Mouse (Mus musculus): ENCODE data around the gene Kcnj11.

DNA sequence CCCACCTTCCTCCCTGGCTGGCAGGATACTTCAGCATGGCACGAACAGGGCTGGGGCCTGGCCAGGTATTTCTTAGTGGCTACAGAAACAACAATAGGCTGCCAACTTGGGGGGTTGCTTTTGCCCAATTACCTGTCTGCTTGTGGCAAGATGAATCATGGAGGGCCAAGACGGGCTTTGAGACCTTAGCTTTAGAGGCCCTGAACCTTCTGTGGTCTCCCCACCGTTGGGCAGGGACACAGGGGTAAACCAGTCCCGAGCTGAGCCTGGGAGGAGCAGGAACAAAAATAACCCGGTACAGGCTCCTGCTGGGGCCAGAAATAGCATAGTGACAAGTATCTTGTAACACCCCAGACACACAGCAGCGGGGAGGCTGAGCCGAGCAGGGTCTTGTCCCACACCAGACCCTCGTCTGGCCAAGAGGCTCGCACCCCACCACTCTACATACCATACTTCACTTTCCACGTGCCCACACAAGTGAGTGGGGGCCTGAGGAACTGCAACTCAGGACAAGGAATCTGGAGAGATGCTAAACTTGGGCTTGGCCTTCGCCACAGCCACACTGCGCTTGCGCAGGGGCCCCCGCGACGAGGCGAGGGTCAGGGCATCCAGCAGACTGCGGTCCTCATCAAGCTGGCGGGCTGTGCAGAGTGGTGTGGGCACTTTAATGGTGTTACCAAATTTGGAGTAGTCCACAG is 2.2 kb downstream of the Kcnj11 start:
- TF ChIP-seq CTCF (IDR thresholded peaks at IDR 0.05 in 2 of 3, conservative IDR thresholded peaks at IDR 0.05 in 1 of 3; ENCODE audit: control insufficient read depth in 1 of 3, insufficient read depth in 1 of 3, low read depth in 2 of 3, low read length in 3 of 3, poor library complexity in 1 of 3, severe bottlenecking in 1 of 3) (no peak), SMC3 (IDR thresholded peaks at IDR 0.05; ENCODE audit: low read depth, low read length) (no peak), CHD2 (IDR thresholded peaks at IDR 0.05; ENCODE audit: low read length) (no peak), MAFK (IDR thresholded peaks at IDR 0.05; ENCODE audit: borderline replicate concordance, low read depth, low read length) (no peak), HCFC1 (IDR thresholded peaks at IDR 0.05; ENCODE audit: low read depth, low read length) (no peak), POLR2A (IDR thresholded peaks at IDR 0.05; ENCODE audit: control insufficient read depth in 1 of 2, insufficient read depth in 1 of 2, low read depth in 1 of 2, low read length in 2 of 2, poor library complexity in 1 of 2) (no peak), CHD1 (IDR thresholded peaks at IDR 0.05; ENCODE audit: low read depth, low read length) (no peak), ZMIZ1 (IDR thresholded peaks at IDR 0.05; ENCODE audit: low read depth, low read length) (no peak), RCOR1 (IDR thresholded peaks at IDR 0.05; ENCODE audit: low read depth, low read length) (no peak), RAD21 (IDR thresholded peaks at IDR 0.05; ENCODE audit: low read depth, low read length) (no peak), E2F4 (IDR thresholded peaks at IDR 0.05; ENCODE audit: borderline replicate concordance, low read depth, low read length) (no peak), ELF1 (IDR thresholded peaks at IDR 0.05; ENCODE audit: low read depth, low read length) (no peak)

Data from MEL (cell line).